Mouse (Mus musculus) forebrain, embryonic 11.5 days (tissue): ENCODE measurements around the gene Prpf8. TPM values are rescaled to one million over a fixed set of nuclear protein-coding genes. Genes with fewer than 3 reads are reported as not detected.

Experiments used
- ATAC-seq: fragments of 200-750 bp; cut with Nextera tagmentation; replicated peaks from 2 replicates; pipeline ENCODE4 v1.8.0; 2017; ENCODE audit warnings: moderate TSS enrichment; ENCODE audit not compliant: low FRiP score
- DNase-seq: peaks from one replicate; pipeline ENCODE4 v3.0.0-alpha.2; 2017; ENCODE audit warnings: low spot score
- H3K27ac ChIP-seq: fragments of 300-500 bp; sonication (generic); 2 replicates; pipeline ENCODE4 v1.5.1; 2014; ENCODE audit warnings: low read depth, low read length
- H3K27me3 ChIP-seq: fragments of 300-500 bp; sonication (generic); 2 replicates; pipeline ENCODE4 v1.6.1; 2014; ENCODE audit warnings: mild to moderate bottlenecking, low read length, mixed read lengths; ENCODE audit not compliant: control insufficient read depth, insufficient read depth
- H3K36me3 ChIP-seq: fragments of 300-500 bp; sonication (generic); 2 replicates; pipeline ENCODE4 v1.6.1; 2014; ENCODE audit warnings: mild to moderate bottlenecking, low read length, moderate library complexity, mixed read lengths; ENCODE audit not compliant: control insufficient read depth, insufficient read depth
- H3K4me1 ChIP-seq: fragments of 300-500 bp; sonication (generic); replicated peaks from 2 replicates; pipeline ENCODE4 v1.6.1; 2014; ENCODE audit warnings: low read length, mixed read lengths; ENCODE audit not compliant: control insufficient read depth, insufficient read depth
- H3K4me2 ChIP-seq: fragments of 300-500 bp; sonication (generic); 2 replicates; pipeline ENCODE4 v1.6.1; 2014; ENCODE audit warnings: low read depth, mild to moderate bottlenecking, low read length, moderate library complexity, mixed read lengths; ENCODE audit not compliant: severe bottlenecking
- H3K4me3 ChIP-seq: fragments of 300-500 bp; sonication (generic); 2 replicates; pipeline ENCODE4 v1.5.1; 2014; ENCODE audit warnings: low read depth, low read length
- H3K9ac ChIP-seq: fragments of 300-500 bp; sonication (generic); 2 replicates; pipeline ENCODE4 v1.6.1; 2014; ENCODE audit warnings: low read length
- H3K9me3 ChIP-seq: fragments of 300-500 bp; sonication (generic); 2 replicates; pipeline ENCODE4 v1.6.1; 2016; ENCODE audit warnings: low read length, mixed read lengths; ENCODE audit not compliant: control insufficient read depth
- WGBS: fragments of 180-500 bp; shearing (Covaris S2); extraction: QIAGEN DNeasy Blood & Tissue Kit; methylation state at CpG from one replicate; pipeline ENCODE4 v1.1.7; 2014; 5-methylcytosine and 5-hydroxymethylcytosine counted together
- polyA plus RNA-seq: library from polyadenylated mRNA; unstranded; fragments of >200 nt; fragmentation: Nextera tagmentation; extraction: Ambion mirVana; gene quantifications from 2 replicates; pipeline ENCODE4 v1.2.1, GENCODE M21; 2014

Gene Prpf8
- polyA plus RNA-seq, 1 experiment from 2014 or later, result 133 TPM

GRCm38 (mm10) chr11:75449695-75450094 is 36.9 kb upstream of the Prpf8 start:
- Histone ChIP-seq H3K9ac (no peak overlapping the region), H3K4me3 (no peak overlapping the region), H3K9me3 (no peaks in the 10 kb centered on the region), H3K27me3 (no peaks in the 10 kb centered on the region), H3K4me2 (no peak overlapping the region), H3K36me3 (no peaks in the 10 kb centered on the region; the same call in 1 of the 2 replicates), H3K4me1 (peaks cover 5% of the 10 kb centered on the region), H3K27ac (no peak overlapping the region)
- WGBS, result 92% methylated on average over 7 of the region's 7 CpGs
- DNase-seq (no peak), ATAC-seq (no peak)

GRCm38 (mm10) chr11:75450304-75450908 is 36.2 kb upstream of the Prpf8 start:
- no peak overlapping the region for H3K27ac ChIP-seq
- peak overlapping the region; percentile 20; the same call in 1 of the 2 replicates for H3K9ac ChIP-seq
- H3K4me3 ChIP-seq, result no peak overlapping the region
- H3K4me1 ChIP-seq, result peaks cover 8% of the 10 kb centered on the region
- no peaks in the 10 kb centered on the region for H3K9me3 ChIP-seq
- 92% methylated on average over 8 of the region's 8 CpGs for WGBS
- H3K4me2 ChIP-seq, result 0 out of 2 replicates have a peak overlapping the region, but pooled peaks have one; percentile 8
- no peaks in the 10 kb centered on the region for H3K27me3 ChIP-seq
- DNase-seq, result no peak
- ATAC-seq, result no peak
- no peaks in the 10 kb centered on the region; the same call in 1 of the 2 replicates for H3K36me3 ChIP-seq

- H3K36me3 ChIP-seq, result no peaks in the 10 kb centered on the region; the same call in 1 of the 2 replicates
- H3K9ac ChIP-seq, result peak overlapping the region; percentile 20; the same call in 1 of the 2 replicates
- H3K27me3 ChIP-seq, result no peaks in the 10 kb centered on the region
- H3K4me2 ChIP-seq, result 0 out of 2 replicates have a peak overlapping the region, but pooled peaks have one; percentile 8
- DNase-seq (no peak), ATAC-seq (no peak)
- H3K9me3 ChIP-seq, result no peaks in the 10 kb centered on the region
- peaks cover 8% of the 10 kb centered on the region for H3K4me1 ChIP-seq
- no peak overlapping the region for H3K4me3 ChIP-seq
- no peak overlapping the region for H3K27ac ChIP-seq
- WGBS, result 88% methylated on average over 15 of the region's 15 CpGs
Observed at GRCm38 (mm10) chr11:75450936-75451335, 35.7 kb upstream of the Prpf8 start.

GRCm38 (mm10) chr11:75452081-75452480 is 34.5 kb upstream of the Prpf8 start:
- Histone ChIP-seq H3K4me3 (no peak overlapping the region), H3K9ac (no peak overlapping the region), H3K36me3 (no peaks in the 10 kb centered on the region; the same call in 1 of the 2 replicates), H3K4me2 (no peak overlapping the region), H3K9me3 (no peaks in the 10 kb centered on the region), H3K27me3 (no peaks in the 10 kb centered on the region), H3K4me1 (peaks cover 8% of the 10 kb centered on the region), H3K27ac (no peak overlapping the region)
- ATAC-seq, result no peak
- DNase-seq, result no peak
- WGBS, result 93% methylated on average over 8 of the region's 8 CpGs

GRCm38 (mm10) chr11:75452812-75453557 is 33.6 kb upstream of the Prpf8 start:
- WGBS, result 95% methylated on average over 31 of the region's 31 CpGs
- no peak for ATAC-seq
- H3K4me2 ChIP-seq, result no peak overlapping the region
- H3K36me3 ChIP-seq, result no peaks in the 10 kb centered on the region; the same call in 1 of the 2 replicates
- peaks cover 8% of the 10 kb centered on the region for H3K4me1 ChIP-seq
- no peak overlapping the region for H3K27ac ChIP-seq
- H3K4me3 ChIP-seq, result no peak overlapping the region
- H3K9ac ChIP-seq, result no peak overlapping the region
- no peaks in the 10 kb centered on the region for H3K27me3 ChIP-seq
- no peaks in the 10 kb centered on the region for H3K9me3 ChIP-seq
- no peak for DNase-seq

GRCm38 (mm10) chr11:75453991-75454930 is 32.4 kb upstream of the Prpf8 start, which contains the start of gene Wdr81:
Gene Wdr81, minus strand, starts transcription at chr11:75454717.
- peak within 1 kb of the TSS; percentile 69 for H3K9ac ChIP-seq

GRCm38 (mm10) chr11:75455041-75455736 is 31.4 kb upstream of the Prpf8 start:
- no peaks in the 10 kb centered on the region for H3K27me3 ChIP-seq
- H3K27ac ChIP-seq, result no peak overlapping the region
- ATAC-seq (no peak), DNase-seq (no peak)
- H3K4me1 ChIP-seq, result peaks cover 8% of the 10 kb centered on the region
- peak overlapping the region; percentile 99 for H3K4me2 ChIP-seq
- no peaks in the 10 kb centered on the region for H3K36me3 ChIP-seq
- 81% methylated on average over 10 of the region's 10 CpGs for WGBS
- H3K9me3 ChIP-seq, result no peaks in the 10 kb centered on the region
- H3K4me3 ChIP-seq, result peak overlapping the region; percentile 57; the same call in 1 of the 2 replicates
- H3K9ac ChIP-seq, result peak overlapping the region; percentile 69

More at GRCm38 (mm10) chr11:75453991-75454930, 32.4 kb upstream of the Prpf8 start, which contains the start of gene Wdr81:
- H3K27me3 ChIP-seq, result no peaks in the 10 kb centered on the region
- peaks cover 8% of the 10 kb centered on the region for H3K4me1 ChIP-seq
- no peak within 1 kb of the TSS for H3K27ac ChIP-seq
- peak within 1 kb of the TSS; percentile 57 for H3K4me3 ChIP-seq
- H3K9me3 ChIP-seq, result no peaks in the 10 kb centered on the region
- WGBS, result 3% methylated on average over 56 of the region's 56 CpGs
- peak; percentile 91 for DNase-seq
- ATAC-seq, result peak; percentile 93
- H3K4me2 ChIP-seq, result peak within 1 kb of the TSS; percentile 99
- no peaks in the 10 kb centered on the region for H3K36me3 ChIP-seq
